Mouse (Mus musculus) hindbrain, postnatal 0 days (tissue): ENCODE measurements around the gene Amhr2. TPM values are rescaled to one million over a fixed set of nuclear protein-coding genes. Genes with fewer than 3 reads are reported as not detected.

Experiments
- ATAC-seq: fragments of 200-750 bp; cut with Nextera tagmentation; 2 replicates; pipeline ENCODE4 v1.8.0; 2017; ENCODE audit warnings: mild to moderate bottlenecking, moderate TSS enrichment, moderate library complexity
- DNase-seq: peaks from one replicate; pipeline ENCODE4 v3.0.0-alpha.2; 2015; ENCODE audit warnings: low spot score
- H3K27ac ChIP-seq: fragments of 300-500 bp; sonication (generic); 2 replicates; pipeline ENCODE4 v1.5.1; 2014; ENCODE audit warnings: mild to moderate bottlenecking
- H3K27me3 ChIP-seq: fragments of 300-500 bp; sonication (generic); 2 replicates; pipeline ENCODE4 v1.6.1; 2014; ENCODE audit warnings: low read length, mixed read lengths; ENCODE audit not compliant: insufficient read depth
- H3K36me3 ChIP-seq: fragments of 300-500 bp; sonication (generic); 2 replicates; pipeline ENCODE4 v1.6.1; 2014; ENCODE audit warnings: low read length, mixed read lengths; ENCODE audit not compliant: insufficient read depth
- H3K4me1 ChIP-seq: fragments of 300-500 bp; sonication (generic); 2 replicates; pipeline ENCODE4 v1.6.1; 2014; ENCODE audit warnings: antibody characterized with exemption, low read length, mixed read lengths; ENCODE audit not compliant: insufficient read depth
- H3K4me2 ChIP-seq: fragments of 300-500 bp; sonication (generic); 2 replicates; pipeline ENCODE4 v1.6.1; 2014; ENCODE audit warnings: low read depth, mild to moderate bottlenecking, low read length, moderate library complexity, mixed read lengths
- H3K4me3 ChIP-seq: fragments of 300-500 bp; sonication (generic); 2 replicates; pipeline ENCODE4 v1.5.1; 2014; ENCODE audit warnings: low read length
- H3K9ac ChIP-seq: fragments of 300-500 bp; sonication (generic); replicated peaks from 2 replicates; pipeline ENCODE4 v1.6.1; 2014; ENCODE audit warnings: mild to moderate bottlenecking, low read length, moderate library complexity, mixed read lengths
- H3K9me3 ChIP-seq: fragments of 300-500 bp; sonication (generic); 2 replicates; pipeline ENCODE4 v1.6.1; 2016; ENCODE audit warnings: low read length, mixed read lengths
- CTCF ChIP-seq: IDR thresholded peaks from 2 replicates; pipeline ENCODE4 v1.5.1; 2016; ENCODE audit warnings: antibody characterized with exemption, control low read depth, low read depth
- WGBS: fragments of 180-500 bp; shearing (Covaris S2); extraction: QIAGEN DNeasy Blood & Tissue Kit; methylation state at CpG from one replicate; pipeline ENCODE4 v1.1.7; 2014; 5-methylcytosine and 5-hydroxymethylcytosine counted together
- polyA plus RNA-seq: library from polyadenylated mRNA; unstranded; fragments of >200 nt; fragmentation: Nextera tagmentation; extraction: Ambion mirVana; gene quantifications from 2 replicates; pipeline ENCODE4 v1.2.1, GENCODE M21; 2015
- total RNA-seq: library from RNA; depleted of rRNA; stranded (reverse); fragments of >200 nt; gene quantifications from 2 replicates; pipeline ENCODE4 v1.2.3, GENCODE M21; 2014; rRNA removed

Amhr2 gene
- total and polyA plus RNA-seq, 2 experiments from 2014 or later = 0.16 to 0.36 TPM

DNA sequence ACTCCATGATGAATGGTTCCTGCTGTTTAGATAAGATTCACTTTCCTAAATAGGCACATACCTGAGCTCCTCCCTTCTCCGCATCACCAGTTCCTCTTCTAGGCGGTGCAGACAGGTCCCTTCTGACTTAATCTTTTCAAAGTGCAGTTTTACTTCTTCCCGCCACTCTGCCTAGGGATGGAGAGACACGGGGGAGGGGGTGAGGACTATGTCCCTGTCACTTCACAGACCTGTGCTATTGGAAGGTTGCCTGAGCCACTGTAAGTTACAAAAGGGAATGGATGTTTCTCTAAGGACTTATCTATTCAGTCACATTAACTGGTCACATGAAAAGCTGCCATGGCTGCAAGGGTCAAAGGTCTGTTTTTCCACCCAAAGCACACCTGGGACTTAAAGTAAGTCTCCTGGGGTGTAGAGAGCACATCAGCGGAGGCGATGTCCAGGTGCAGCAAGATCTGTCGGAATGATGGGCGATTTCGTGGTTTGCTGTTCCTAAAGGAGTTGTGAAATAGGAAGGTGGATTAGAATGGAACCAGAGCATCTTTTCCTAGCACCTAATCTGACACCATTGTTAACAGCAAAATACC lies 57.2 kb downstream of the Amhr2 start:
- H3K9me3 ChIP-seq = no peaks in the 10 kb centered on the region
- no peak overlapping the region for H3K27ac ChIP-seq
- no peaks in the 10 kb centered on the region for H3K27me3 ChIP-seq
- H3K4me3 ChIP-seq = no peak overlapping the region
- H3K9ac ChIP-seq = no peak overlapping the region
- H3K4me2 ChIP-seq = no peak overlapping the region
- no peaks in the 10 kb centered on the region for H3K4me1 ChIP-seq
- ATAC-seq (no peak), DNase-seq (no peak)
- H3K36me3 ChIP-seq = peaks cover 80% of the 10 kb centered on the region
- no peak for TF ChIP-seq CTCF
- WGBS = 82% methylated on average over 9 of the region's 9 CpGs

DNA sequence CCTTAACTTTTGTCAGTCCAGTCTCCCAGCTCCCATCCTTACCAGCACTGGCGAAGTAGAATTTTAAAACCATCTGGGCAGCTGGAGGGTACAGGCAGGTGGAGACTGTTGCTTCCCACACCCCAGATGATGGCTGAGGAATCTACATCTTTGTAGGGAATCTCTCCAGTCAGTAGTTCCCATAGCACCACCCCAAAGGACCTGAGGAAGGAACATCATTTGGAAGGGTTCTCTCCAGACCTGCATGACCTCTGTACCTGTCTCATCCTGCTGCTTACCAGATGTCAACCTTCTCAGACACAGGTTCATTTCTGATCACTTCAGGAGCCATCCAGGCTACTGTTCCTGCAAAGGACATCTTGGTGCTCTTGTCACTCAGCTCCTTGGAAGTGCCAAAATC lies 58.3 kb downstream of the Amhr2 start, which contains the start of gene Gm10337:
Gene Gm10337 (plus strand): TSS at position 276 of the 400 bp plus-strand sequence.
- H3K4me3 ChIP-seq = no peak within 1 kb of the TSS
- H3K4me1 ChIP-seq = no peaks in the 10 kb centered on the region
- no peak within 1 kb of the TSS for H3K9ac ChIP-seq
- DNase-seq (no peak), ATAC-seq (no peak)
- WGBS = 94% methylated on average over 1 of the region's 1 CpGs
- H3K4me2 ChIP-seq = no peak within 1 kb of the TSS
- no peaks in the 10 kb centered on the region for H3K9me3 ChIP-seq
- H3K36me3 ChIP-seq = peaks cover 76% of the 10 kb centered on the region
- H3K27me3 ChIP-seq = no peaks in the 10 kb centered on the region
- TF ChIP-seq CTCF = no peak
- no peak within 1 kb of the TSS for H3K27ac ChIP-seq

Other genes with a start within 250 kb of the Amhr2 start
- gene Zfp740, start 242.1 kb upstream of the Amhr2 start, total RNA-seq = 49.5 and 61.0 TPM in 2 replicates
- 33.8 and 37.7 TPM in 2 replicates for gene Zfp740, start 242.1 kb upstream of the Amhr2 start, polyA plus RNA-seq
- 56.9 and 67.2 TPM in 2 replicates for gene Csad, start 240.6 kb upstream of the Amhr2 start, total RNA-seq
- 41.8 and 43.1 TPM in 2 replicates for gene Csad, start 240.6 kb upstream of the Amhr2 start, polyA plus RNA-seq
- 0.40 and 1.2 TPM in 2 replicates for gene Itgb7, start 213.4 kb upstream of the Amhr2 start, total RNA-seq
- gene Itgb7, start 213.4 kb upstream of the Amhr2 start, polyA plus RNA-seq = 1.3 and 2.1 TPM in 2 replicates
- gene Rarg, start 187.8 kb upstream of the Amhr2 start, total RNA-seq = 8.8 and 11.4 TPM in 2 replicates
- gene Rarg, start 187.8 kb upstream of the Amhr2 start, polyA plus RNA-seq = 3.8 and 4.4 TPM in 2 replicates
- not detected in 2 replicates for gene Gm9918, start 174.8 kb upstream of the Amhr2 start, total RNA-seq
- 0.06 TPM in 1 of 2 replicates, not detected in the other for gene Gm9918, start 174.8 kb upstream of the Amhr2 start, polyA plus RNA-seq
- gene Mfsd5, start 165.9 kb upstream of the Amhr2 start, total RNA-seq = 50.7 and 52.3 TPM in 2 replicates
- 67.9 and 68.3 TPM in 2 replicates for gene Mfsd5, start 165.9 kb upstream of the Amhr2 start, polyA plus RNA-seq
- gene Espl1, start 149.1 kb upstream of the Amhr2 start, total RNA-seq = 5.3 and 7.3 TPM in 2 replicates
- gene Espl1, start 149.1 kb upstream of the Amhr2 start, polyA plus RNA-seq = 2.3 and 3.8 TPM in 2 replicates
- gene Pfdn5, start 119.3 kb upstream of the Amhr2 start, total RNA-seq = 119 and 139 TPM in 2 replicates
- gene Pfdn5, start 119.3 kb upstream of the Amhr2 start, polyA plus RNA-seq = 531 and 540 TPM in 2 replicates
- 56.5 and 58.0 TPM in 2 replicates for gene Myg1, start 113.7 kb upstream of the Amhr2 start, total RNA-seq
- 78.8 and 79.8 TPM in 2 replicates for gene Myg1, start 113.7 kb upstream of the Amhr2 start, polyA plus RNA-seq
- gene Aaas, start 94.6 kb upstream of the Amhr2 start, total RNA-seq = 19.4 and 25.4 TPM in 2 replicates
- gene Aaas, start 94.6 kb upstream of the Amhr2 start, polyA plus RNA-seq = 31.4 and 36.4 TPM in 2 replicates
- 0.11 and 0.31 TPM in 2 replicates for gene Sp7, start 78.2 kb upstream of the Amhr2 start, total RNA-seq
- 0.38 and 0.40 TPM in 2 replicates for gene Sp7, start 78.2 kb upstream of the Amhr2 start, polyA plus RNA-seq
- 24.7 and 26.0 TPM in 2 replicates for gene Sp1, start 39.2 kb upstream of the Amhr2 start, total RNA-seq
- 3.0 and 3.5 TPM in 2 replicates for gene Sp1, start 39.2 kb upstream of the Amhr2 start, polyA plus RNA-seq
- gene Prr13, start 13.7 kb downstream of the Amhr2 start, total RNA-seq = 27.4 and 28.0 TPM in 2 replicates
- 90.4 and 95.1 TPM in 2 replicates for gene Prr13, start 13.7 kb downstream of the Amhr2 start, polyA plus RNA-seq
- 151 and 157 TPM in 2 replicates for gene Pcbp2, start 25.2 kb downstream of the Amhr2 start, total RNA-seq
- 104 TPM in 2 replicates for gene Pcbp2, start 25.2 kb downstream of the Amhr2 start, polyA plus RNA-seq
- gene Gm10337, start 58.4 kb downstream of the Amhr2 start, total RNA-seq = not detected in 2 replicates
- gene Gm10337, start 58.4 kb downstream of the Amhr2 start, polyA plus RNA-seq = 2.7 and 7.3 TPM in 2 replicates
- gene Map3k12, start 71.7 kb downstream of the Amhr2 start, total RNA-seq = 68.2 and 86.1 TPM in 2 replicates
- gene Map3k12, start 71.7 kb downstream of the Amhr2 start, polyA plus RNA-seq = 41.2 and 42.0 TPM in 2 replicates
- gene Tarbp2, start 72.8 kb downstream of the Amhr2 start, total RNA-seq = 69.9 and 91.1 TPM in 2 replicates
- gene Tarbp2, start 72.8 kb downstream of the Amhr2 start, polyA plus RNA-seq = 97.2 and 99.5 TPM in 2 replicates
- 4.6 and 13.9 TPM in 2 replicates for gene Npff, start 79.6 kb downstream of the Amhr2 start, total RNA-seq
- 3.1 and 5.4 TPM in 2 replicates for gene Npff, start 79.6 kb downstream of the Amhr2 start, polyA plus RNA-seq
- not detected in 2 replicates for gene Gm28047, start 179.7 kb downstream of the Amhr2 start, total RNA-seq
- gene Gm28047, start 179.7 kb downstream of the Amhr2 start, polyA plus RNA-seq = 1.1 TPM in 1 of 2 replicates, not detected in the other
- gene Atf7, start 180.1 kb downstream of the Amhr2 start, total RNA-seq = 8.6 and 15.0 TPM in 2 replicates
- gene Atf7, start 180.1 kb downstream of the Amhr2 start, polyA plus RNA-seq = 12.5 and 13.5 TPM in 2 replicates
- gene Atp5g2, start 227.0 kb downstream of the Amhr2 start, total RNA-seq = 148 and 610 TPM in 2 replicates
- 60.5 and 66.5 TPM in 2 replicates for gene Atp5g2, start 227.0 kb downstream of the Amhr2 start, polyA plus RNA-seq